Mouse (Mus musculus): Measurements from ENCODE around the gene Arsa. TPM values are rescaled to one million over a fixed set of nuclear protein-coding genes. Genes with fewer than 3 reads are reported as not detected.

Arsa gene
- polyA plus RNA-seq, 1 experiment from 2014 or later: 29.5 TPM

- H3K27me3 ChIP-seq (replicated peaks; ENCODE audit: control insufficient read depth, insufficient read depth, low read length): no peaks in the 10 kb centered on the region
- WGBS: 5% methylated on average over 22 of the region's 22 CpGs
- peak overlapping the region; percentile 88 for H3K4me2 ChIP-seq (ENCODE audit: low read depth, low read length)
- peak overlapping the region; percentile 87 for H3K9ac ChIP-seq (ENCODE audit: low read depth, low read length)
- H3K27ac ChIP-seq (ENCODE audit: low read length): peak overlapping the region; percentile 25; the same call in 1 of the 2 replicates
- H3K36me3 ChIP-seq (ENCODE audit: control insufficient read depth, insufficient read depth, low read length): 0 out of 2 replicates have a peak, but pooled peaks cover 4% of the 10 kb centered on the region
- ATAC-seq: peak; percentile 41
- peaks cover 12% of the 10 kb centered on the region for H3K4me1 ChIP-seq (ENCODE audit: control insufficient read depth, insufficient read depth, low read length)
- H3K9me3 ChIP-seq (ENCODE audit: control insufficient read depth, low read length): no peaks in the 10 kb centered on the region
- H3K4me3 ChIP-seq (ENCODE audit: low read length): peak overlapping the region; percentile 87
Observed at GRCm38 (mm10) chr15:89428821-89429351, 48.3 kb downstream of the Arsa start.

GRCm38 (mm10) chr15:89428136-89428790 is 49.0 kb downstream of the Arsa start:
- peaks cover 12% of the 10 kb centered on the region for H3K4me1 ChIP-seq (ENCODE audit: control insufficient read depth, insufficient read depth, low read length)
- 0 out of 2 replicates have a peak, but pooled peaks cover 4% of the 10 kb centered on the region for H3K36me3 ChIP-seq (ENCODE audit: control insufficient read depth, insufficient read depth, low read length)
- ATAC-seq: no peak
- 84% methylated on average over 19 of the region's 19 CpGs for WGBS
- H3K27ac ChIP-seq (ENCODE audit: low read length): no peak overlapping the region
- no peaks in the 10 kb centered on the region for H3K9me3 ChIP-seq (ENCODE audit: control insufficient read depth, low read length)
- H3K9ac ChIP-seq (ENCODE audit: low read depth, low read length): peak overlapping the region; percentile 87
- peak overlapping the region; percentile 88 for H3K4me2 ChIP-seq (ENCODE audit: low read depth, low read length)
- H3K4me3 ChIP-seq (ENCODE audit: low read length): peak overlapping the region; percentile 87
- no peaks in the 10 kb centered on the region for H3K27me3 ChIP-seq (replicated peaks; ENCODE audit: control insufficient read depth, insufficient read depth, low read length)

- H3K4me2 ChIP-seq (ENCODE audit: low read depth, low read length): no peak overlapping the region
- H3K9ac ChIP-seq (ENCODE audit: low read depth, low read length): no peak overlapping the region
- H3K4me3 ChIP-seq (ENCODE audit: low read length): no peak overlapping the region
- no peak overlapping the region for H3K27ac ChIP-seq (ENCODE audit: low read length)
- H3K4me1 ChIP-seq (ENCODE audit: control insufficient read depth, insufficient read depth, low read length): peaks cover 12% of the 10 kb centered on the region
- H3K27me3 ChIP-seq (replicated peaks; ENCODE audit: control insufficient read depth, insufficient read depth, low read length): no peaks in the 10 kb centered on the region
- no peak for ATAC-seq
- 93% methylated on average over 10 of the region's 10 CpGs for WGBS
- H3K36me3 ChIP-seq (ENCODE audit: control insufficient read depth, insufficient read depth, low read length): 0 out of 2 replicates have a peak, but pooled peaks cover 4% of the 10 kb centered on the region
- no peaks in the 10 kb centered on the region for H3K9me3 ChIP-seq (ENCODE audit: control insufficient read depth, low read length)
Observed at GRCm38 (mm10) chr15:89426716-89427115, 50.5 kb downstream of the Arsa start.

GRCm38 (mm10) chr15:89425711-89426121 is 51.5 kb downstream of the Arsa start, which contains the start of gene Cpt1b:
Gene Cpt1b, minus strand, starts transcription at chr15:89425863.
- Histone ChIP-seq H3K27ac (ENCODE audit: low read length) (no peak within 1 kb of the TSS), H3K9me3 (ENCODE audit: control insufficient read depth, low read length) (no peaks in the 10 kb centered on the region), H3K9ac (ENCODE audit: low read depth, low read length) (no peak within 1 kb of the TSS), H3K27me3 (replicated peaks; ENCODE audit: control insufficient read depth, insufficient read depth, low read length) (no peaks in the 10 kb centered on the region), H3K4me2 (ENCODE audit: low read depth, low read length) (no peak within 1 kb of the TSS), H3K36me3 (ENCODE audit: control insufficient read depth, insufficient read depth, low read length) (0 out of 2 replicates have a peak, but pooled peaks cover 4% of the 10 kb centered on the region), H3K4me3 (ENCODE audit: low read length) (no peak within 1 kb of the TSS), H3K4me1 (ENCODE audit: control insufficient read depth, insufficient read depth, low read length) (peaks cover 7% of the 10 kb centered on the region; the same call in 1 of the 2 replicates)
- WGBS: 41% methylated on average over 6 of the region's 6 CpGs
- ATAC-seq: no peak

DNA sequence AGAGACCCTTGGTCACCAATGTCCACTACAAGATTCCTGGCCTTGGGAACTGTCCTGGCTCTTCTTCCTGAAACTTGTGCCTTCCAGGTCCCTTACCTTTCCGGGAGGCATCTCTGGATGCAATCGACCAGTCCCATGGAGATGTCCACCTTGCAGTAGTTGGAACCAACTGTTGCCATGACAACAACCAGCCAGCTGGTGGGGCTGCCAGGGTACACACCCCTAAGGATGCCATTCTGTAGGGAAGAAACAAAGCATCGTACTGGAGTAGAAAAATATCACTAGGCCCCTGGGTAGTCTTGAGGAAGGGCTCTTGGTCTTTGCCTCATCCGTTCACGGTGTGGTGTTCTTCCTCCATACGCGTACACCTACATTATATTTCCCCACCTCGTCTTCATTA is 52.6 kb downstream of the Arsa start:
- ATAC-seq: no peak
- no peak overlapping the region for H3K27ac ChIP-seq (ENCODE audit: low read length)
- H3K9me3 ChIP-seq (ENCODE audit: control insufficient read depth, low read length): no peaks in the 10 kb centered on the region
- H3K4me2 ChIP-seq (ENCODE audit: low read depth, low read length): no peak overlapping the region
- no peak overlapping the region for H3K9ac ChIP-seq (ENCODE audit: low read depth, low read length)
- peaks cover 7% of the 10 kb centered on the region; the same call in 1 of the 2 replicates for H3K4me1 ChIP-seq (ENCODE audit: control insufficient read depth, insufficient read depth, low read length)
- H3K36me3 ChIP-seq (ENCODE audit: control insufficient read depth, insufficient read depth, low read length): 0 out of 2 replicates have a peak, but pooled peaks cover 4% of the 10 kb centered on the region
- 79% methylated on average over 8 of the region's 8 CpGs for WGBS
- H3K27me3 ChIP-seq (replicated peaks; ENCODE audit: control insufficient read depth, insufficient read depth, low read length): no peaks in the 10 kb centered on the region
- no peak overlapping the region for H3K4me3 ChIP-seq (ENCODE audit: low read length)

Other genes starting within 250 kb of the Arsa start
- gene Sbf1, start 162.1 kb downstream of the Arsa start, polyA plus RNA-seq (2015; fragmentation: Nextera tagmentation; extraction: Ambion mirVana): 32.0 and 33.4 TPM in 2 replicates
- 1.5 and 2.0 TPM in 2 replicates for gene Adm2, start 154.7 kb downstream of the Arsa start, polyA plus RNA-seq (2015; fragmentation: Nextera tagmentation; extraction: Ambion mirVana)
- 0.46 TPM in 1 of 2 replicates, not detected in the other for gene Miox, start 143.0 kb downstream of the Arsa start, polyA plus RNA-seq (2015; fragmentation: Nextera tagmentation; extraction: Ambion mirVana)
- gene Lmf2, start 121.8 kb downstream of the Arsa start, polyA plus RNA-seq (2015; fragmentation: Nextera tagmentation; extraction: Ambion mirVana): 55.8 and 56.3 TPM in 2 replicates
- 123 and 128 TPM in 2 replicates for gene Ncaph2, start 121.7 kb downstream of the Arsa start, polyA plus RNA-seq (2015; fragmentation: Nextera tagmentation; extraction: Ambion mirVana)
- 15.9 and 19.1 TPM in 2 replicates for gene Sco2, start 103.6 kb downstream of the Arsa start, polyA plus RNA-seq (2015; fragmentation: Nextera tagmentation; extraction: Ambion mirVana)
- gene Tymp, start 100.4 kb downstream of the Arsa start, polyA plus RNA-seq (2015; fragmentation: Nextera tagmentation; extraction: Ambion mirVana): 1.3 and 2.2 TPM in 2 replicates
- 0.70 and 0.80 TPM in 2 replicates for gene Odf3b, start 98.1 kb downstream of the Arsa start, polyA plus RNA-seq (2015; fragmentation: Nextera tagmentation; extraction: Ambion mirVana)
- gene Klhdc7b, start 92.5 kb downstream of the Arsa start, polyA plus RNA-seq (2015; fragmentation: Nextera tagmentation; extraction: Ambion mirVana): not detected in 2 replicates
- gene Syce3, start 66.9 kb downstream of the Arsa start, polyA plus RNA-seq (2015; fragmentation: Nextera tagmentation; extraction: Ambion mirVana): 0.92 and 1.1 TPM in 2 replicates
- gene Cpt1b, start 51.6 kb downstream of the Arsa start, polyA plus RNA-seq (2015; fragmentation: Nextera tagmentation; extraction: Ambion mirVana): 0.49 and 0.72 TPM in 2 replicates
- gene C730034F03Rik, start 47.8 kb downstream of the Arsa start, polyA plus RNA-seq (2015; fragmentation: Nextera tagmentation; extraction: Ambion mirVana): 2.6 and 3.2 TPM in 2 replicates
- not detected in 2 replicates for gene Gm44502, start 47.7 kb downstream of the Arsa start, polyA plus RNA-seq (2015; fragmentation: Nextera tagmentation; extraction: Ambion mirVana)
- 63.7 and 67.0 TPM in 2 replicates for gene Chkb, start 47.5 kb downstream of the Arsa start, polyA plus RNA-seq (2015; fragmentation: Nextera tagmentation; extraction: Ambion mirVana)
- gene Mapk8ip2, start 23.5 kb downstream of the Arsa start, polyA plus RNA-seq (2015; fragmentation: Nextera tagmentation; extraction: Ambion mirVana): 3.4 and 3.6 TPM in 2 replicates
- gene Shank3, start 22.2 kb upstream of the Arsa start, polyA plus RNA-seq (2015; fragmentation: Nextera tagmentation; extraction: Ambion mirVana): 0.70 and 0.80 TPM in 2 replicates
- gene Acr, start 90.9 kb upstream of the Arsa start, polyA plus RNA-seq (2015; fragmentation: Nextera tagmentation; extraction: Ambion mirVana): 0.11 and 0.13 TPM in 2 replicates
- gene Rabl2, start 114.5 kb upstream of the Arsa start, polyA plus RNA-seq (2015; fragmentation: Nextera tagmentation; extraction: Ambion mirVana): 23.4 and 24.1 TPM in 2 replicates